Mouse (Mus musculus): Measurements from ENCODE around the gene Atg16l2.
A peak's percentile ranks its signal among the peaks of the same experiment; 100 is the strongest.

The Atg16l2 gene

GRCm38 (mm10) chr7:101301881-101302456, at the start of gene Atg16l2:
TSS of gene Atg16l2 (minus strand) at chr7:101302251.
- DNase-seq, result peak; percentile 99

- DNase-seq, result no peak
Observed at GRCm38 (mm10) chr7:101349861-101350260, 47.8 kb upstream of the Atg16l2 start.

- peak in 1 of 2 experiments; percentile 30 for DNase-seq
Observed at GRCm38 (mm10) chr7:101348312-101348711, 46.3 kb upstream of the Atg16l2 start.

- peak; percentile 77 to 81 for DNase-seq
Observed at GRCm38 (mm10) chr7:101347767-101348270, 45.8 kb upstream of the Atg16l2 start, which contains the start of gene Arap1. TSS of gene Arap1 (plus strand) at chr7:101348067.

- DNase-seq, result no peak
Observed at GRCm38 (mm10) chr7:101346991-101347390, 44.9 kb upstream of the Atg16l2 start.

GRCm38 (mm10) chr7:101344892-101345291, 42.8 kb upstream of the Atg16l2 start:
- DNase-seq, result no peak

- no peak for DNase-seq
Observed at GRCm38 (mm10) chr7:101343135-101343534, 41.1 kb upstream of the Atg16l2 start.

GRCm38 (mm10) chr7:101341405-101341804, 39.4 kb upstream of the Atg16l2 start:
- no peak for DNase-seq

- DNase-seq, result no peak
Observed at GRCm38 (mm10) chr7:101337401-101337800, 35.4 kb upstream of the Atg16l2 start.

- DNase-seq, result no peak
Observed at GRCm38 (mm10) chr7:101336686-101337085, 34.6 kb upstream of the Atg16l2 start.

GRCm38 (mm10) chr7:101335228-101335627, 33.2 kb upstream of the Atg16l2 start:
- DNase-seq, result no peak

GRCm38 (mm10) chr7:101332045-101332831, 30.2 kb upstream of the Atg16l2 start:
- no peak for DNase-seq

GRCm38 (mm10) chr7:101330841-101331173, 28.8 kb upstream of the Atg16l2 start:
- no peak for DNase-seq

- no peak for DNase-seq
Observed at GRCm38 (mm10) chr7:101330074-101330840, 28.2 kb upstream of the Atg16l2 start.

GRCm38 (mm10) chr7:101329606-101330005, 27.6 kb upstream of the Atg16l2 start:
- DNase-seq, result no peak

GRCm38 (mm10) chr7:101328621-101329158, 26.6 kb upstream of the Atg16l2 start:
- no peak for DNase-seq

GRCm38 (mm10) chr7:101327786-101328185, 25.7 kb upstream of the Atg16l2 start:
- no peak for DNase-seq

GRCm38 (mm10) chr7:101327263-101327662, 25.2 kb upstream of the Atg16l2 start:
- DNase-seq, result no peak

- no peak for DNase-seq
Observed at GRCm38 (mm10) chr7:101326006-101326405, 24.0 kb upstream of the Atg16l2 start.

- no peak for DNase-seq
Observed at GRCm38 (mm10) chr7:101324142-101324962, 22.3 kb upstream of the Atg16l2 start.

- DNase-seq, result no peak
Observed at GRCm38 (mm10) chr7:101323141-101323594, 21.1 kb upstream of the Atg16l2 start.

GRCm38 (mm10) chr7:101321218-101321827, 19.3 kb upstream of the Atg16l2 start:
- peak; percentile 45 to 50 for DNase-seq
